Mouse (Mus musculus) MEL (cell line): Measurements from ENCODE around the gene Otud7b. TPM values are rescaled to one million over a fixed set of nuclear protein-coding genes. Genes with fewer than 3 reads are reported as not detected.

ENCODE experiments used
- DNase-seq: peaks from one replicate; pipeline ENCODE4 v3.0.0; 2011; ENCODE audit warnings: low read depth, low spot score
- H3K27ac ChIP-seq: 2 replicates; pipeline ENCODE4 v1.5.1; 2012; ENCODE audit warnings: low read depth, mild to moderate bottlenecking, control low read depth, low read length, moderate library complexity; ENCODE audit not compliant: control insufficient read depth
- H3K27me3 ChIP-seq, 2 experiments: fragments of 150-350 bp in 1 of 2; sonication (generic) in 1 of 2; 2 replicates each; pipeline ENCODE4 v1.6.1; 2012; ENCODE audit warnings: low read length in 2 of 2, mild to moderate bottlenecking in 2 of 2, improper control_type of control experiment in 1 of 2, moderate library complexity in 1 of 2; ENCODE audit not compliant: insufficient read depth in 2 of 2, control insufficient read depth in 1 of 2
- H3K36me3 ChIP-seq, 2 experiments: 2 replicates each; pipeline ENCODE4 v1.6.1; 2012 to 2014; ENCODE audit warnings: low read length in 2 of 2, improper control_type of control experiment in 1 of 2, inconsistent platforms in 1 of 2, mild to moderate bottlenecking in 1 of 2; ENCODE audit not compliant: insufficient read depth in 2 of 2, control insufficient read depth in 1 of 2
- H3K4me1 ChIP-seq, 2 experiments: fragments of 150-350 bp in 1 of 2; sonication (generic) in 1 of 2; 2 replicates each; pipeline ENCODE4 v1.6.1; 2012; ENCODE audit warnings: low read length in 2 of 2, improper control_type of control experiment in 1 of 2, mild to moderate bottlenecking in 1 of 2; ENCODE audit not compliant: insufficient read depth in 2 of 2, control insufficient read depth in 1 of 2
- H3K4me3 ChIP-seq, 2 experiments: fragments of 150-350 bp in 1 of 2; sonication (generic) in 1 of 2; 2 replicates each; pipeline ENCODE4 v1.5.1; 2012; ENCODE audit warnings: low read depth in 2 of 2, low read length in 2 of 2, mild to moderate bottlenecking in 2 of 2, moderate library complexity in 2 of 2, control low read depth in 1 of 2, improper control_type of control experiment in 1 of 2; ENCODE audit not compliant: control insufficient read depth in 1 of 2, insufficient read depth in 1 of 2
- H3K79me2 ChIP-seq: 2 replicates; pipeline ENCODE4 v1.6.1; 2012; ENCODE audit warnings: mild to moderate bottlenecking, low read length, moderate library complexity; ENCODE audit not compliant: control insufficient read depth, poor library complexity, insufficient read depth
- H3K9ac ChIP-seq: 2 replicates; pipeline ENCODE4 v1.6.1; 2012; ENCODE audit warnings: low read depth, mild to moderate bottlenecking, control low read depth, low read length, moderate library complexity; ENCODE audit not compliant: control insufficient read depth, poor library complexity, severe bottlenecking
- H3K9me3 ChIP-seq: fragments of 150-350 bp; sonication (generic); replicated peaks from 2 replicates; pipeline ENCODE4 v1.6.1; 2012; ENCODE audit warnings: mild to moderate bottlenecking, low read length, improper control_type of control experiment, moderate library complexity; ENCODE audit not compliant: insufficient read depth
- CHD1 ChIP-seq: IDR thresholded peaks from 2 replicates; pipeline ENCODE4 v1.6.1; 2012; ENCODE audit warnings: low read depth, mild to moderate bottlenecking, inconsistent platforms, low read length, improper control_type of control experiment
- CTCF ChIP-seq, 3 experiments: IDR thresholded peaks in 2 of 3; conservative IDR thresholded peaks in 1 of 3; 2 replicates each; pipeline ENCODE4 v1.5.1; 2011 to 2012; ENCODE audit warnings: low read length in 3 of 3, low read depth in 2 of 3, mild to moderate bottlenecking in 2 of 3, improper control_type of control experiment in 1 of 3, inconsistent platforms in 1 of 3, mixed read lengths in 1 of 3, moderate library complexity in 1 of 3; ENCODE audit not compliant: control insufficient read depth in 1 of 3, insufficient read depth in 1 of 3, poor library complexity in 1 of 3, severe bottlenecking in 1 of 3
- E2F4 ChIP-seq: IDR thresholded peaks from 2 replicates; pipeline ENCODE4 v1.6.1; 2011; ENCODE audit warnings: low read depth, low read length, improper control_type of control experiment, borderline replicate concordance
- ELF1 ChIP-seq: IDR thresholded peaks from 2 replicates; pipeline ENCODE4 v1.6.1; 2014; ENCODE audit warnings: low read depth, mild to moderate bottlenecking, inconsistent platforms, low read length, improper control_type of control experiment, moderate library complexity
- EP300 ChIP-seq, 2 experiments: IDR thresholded peaks; 2 replicates each; pipeline ENCODE4 v1.6.1; 2011; ENCODE audit warnings: improper control_type of control experiment in 2 of 2, low read length in 2 of 2, low read depth in 1 of 2, mild to moderate bottlenecking in 1 of 2
- ETS1 ChIP-seq: IDR thresholded peaks from 2 replicates; pipeline ENCODE4 v1.6.1; 2012; ENCODE audit warnings: low read depth, mild to moderate bottlenecking, inconsistent platforms, low read length, improper control_type of control experiment, moderate library complexity
- GABPA ChIP-seq: IDR thresholded peaks from 2 replicates; pipeline ENCODE4 v1.6.1; 2012; ENCODE audit warnings: low read depth, mild to moderate bottlenecking, inconsistent platforms, low read length, improper control_type of control experiment, moderate library complexity
- HCFC1 ChIP-seq: IDR thresholded peaks from 2 replicates; pipeline ENCODE4 v1.6.1; 2012; ENCODE audit warnings: low read depth, mild to moderate bottlenecking, inconsistent platforms, low read length, improper control_type of control experiment, moderate library complexity
- JUND ChIP-seq: IDR thresholded peaks from 2 replicates; pipeline ENCODE4 v1.6.1; 2011; ENCODE audit warnings: low read depth, mild to moderate bottlenecking, improper control_type of control experiment, low read length
- KAT2A ChIP-seq: conservative IDR thresholded peaks from 2 replicates; pipeline ENCODE4 v1.6.1; 2012; ENCODE audit warnings: low read depth, low read length, improper control_type of control experiment, inconsistent platforms
- MAX ChIP-seq: IDR thresholded peaks from 2 replicates; pipeline ENCODE4 v1.6.1; 2011; ENCODE audit warnings: low read length, improper control_type of control experiment
- MAZ ChIP-seq: IDR thresholded peaks from 2 replicates; pipeline ENCODE4 v1.6.1; 2012; ENCODE audit warnings: low read depth, mild to moderate bottlenecking, inconsistent platforms, low read length, improper control_type of control experiment
- MEF2A ChIP-seq: IDR thresholded peaks from 2 replicates; pipeline ENCODE4 v1.6.1; 2014; ENCODE audit warnings: low read depth, mild to moderate bottlenecking, inconsistent platforms, low read length, improper control_type of control experiment; ENCODE audit not compliant: poor library complexity, insufficient replicate concordance, severe bottlenecking; ENCODE audit errors: extremely low read depth
- MXI1 ChIP-seq: IDR thresholded peaks from 2 replicates; pipeline ENCODE4 v1.6.1; 2011; ENCODE audit warnings: mild to moderate bottlenecking, low read depth, low read length, improper control_type of control experiment
- MYB ChIP-seq: IDR thresholded peaks from 2 replicates; pipeline ENCODE4 v1.6.1; 2011; ENCODE audit warnings: mild to moderate bottlenecking, low read depth, low read length, improper control_type of control experiment
- MYC ChIP-seq: IDR thresholded peaks from 2 replicates; pipeline ENCODE4 v1.6.1; 2011; ENCODE audit warnings: low read depth, mild to moderate bottlenecking, low read length, improper control_type of control experiment, moderate library complexity
- NELFE ChIP-seq: IDR thresholded peaks from 2 replicates; pipeline ENCODE4 v1.6.1; 2011; ENCODE audit warnings: low read depth, low read length, improper control_type of control experiment
- NRF1 ChIP-seq: IDR thresholded peaks from 2 replicates; pipeline ENCODE4 v1.6.1; 2014; ENCODE audit warnings: low read depth, mild to moderate bottlenecking, inconsistent platforms, low read length, improper control_type of control experiment, moderate library complexity; ENCODE audit not compliant: poor library complexity, insufficient read depth, severe bottlenecking
- POLR2A ChIP-seq, 2 experiments: IDR thresholded peaks; 2 replicates each; pipeline ENCODE4 v1.6.1; 2011 to 2012; ENCODE audit warnings: low read length in 2 of 2, mild to moderate bottlenecking in 2 of 2, control low read depth in 1 of 2, improper control_type of control experiment in 1 of 2, low read depth in 1 of 2, moderate library complexity in 1 of 2; ENCODE audit not compliant: control insufficient read depth in 1 of 2, insufficient read depth in 1 of 2, poor library complexity in 1 of 2
- RAD21 ChIP-seq: IDR thresholded peaks from 2 replicates; pipeline ENCODE4 v1.6.1; 2011; ENCODE audit warnings: mild to moderate bottlenecking, low read depth, low read length, improper control_type of control experiment
- TAL1 ChIP-seq: IDR thresholded peaks from 2 replicates; pipeline ENCODE4 v1.6.1; 2012; ENCODE audit warnings: mild to moderate bottlenecking, inconsistent platforms, low read length, moderate library complexity, mixed read lengths
- TBP ChIP-seq: IDR thresholded peaks from 2 replicates; pipeline ENCODE4 v1.8.0; 2011; ENCODE audit warnings: low read depth, low read length, improper control_type of control experiment
- UBTF ChIP-seq: IDR thresholded peaks from 2 replicates; pipeline ENCODE4 v1.6.1; 2012; ENCODE audit warnings: low read depth, mild to moderate bottlenecking, inconsistent platforms, low read length, improper control_type of control experiment, moderate library complexity, borderline replicate concordance; ENCODE audit not compliant: insufficient read depth
- USF2 ChIP-seq, 2 experiments: IDR thresholded peaks; 2 replicates each; pipeline ENCODE4 v1.6.1; 2011 to 2012; ENCODE audit warnings: improper control_type of control experiment in 2 of 2, low read length in 2 of 2, borderline replicate concordance in 1 of 2, inconsistent platforms in 1 of 2, low read depth in 1 of 2, mild to moderate bottlenecking in 1 of 2; ENCODE audit not compliant: insufficient read depth in 1 of 2
- ZC3H11A ChIP-seq: IDR thresholded peaks from 2 replicates; pipeline ENCODE4 v1.6.1; 2012; ENCODE audit warnings: low read depth, mild to moderate bottlenecking, inconsistent platforms, low read length, improper control_type of control experiment
- ZMIZ1 ChIP-seq: IDR thresholded peaks from 2 replicates; pipeline ENCODE4 v1.6.1; 2012; ENCODE audit warnings: low read depth, mild to moderate bottlenecking, inconsistent platforms, low read length, improper control_type of control experiment, moderate library complexity
- ZNF384 ChIP-seq: IDR thresholded peaks from 2 replicates; pipeline ENCODE4 v1.6.1; 2012; ENCODE audit warnings: low read depth, mild to moderate bottlenecking, inconsistent platforms, low read length, improper control_type of control experiment
- polyA plus RNA-seq, 2 experiments: library from polyadenylated mRNA; stranded (reverse) in 1 of 2; unstranded in 1 of 2; fragments of >175 nt in 1 of 2; fragments of >200 nt in 1 of 2; gene quantifications; 2 replicates each; pipeline versions ENCODE4 v1.2.1 to v1.2.4; 2012; ENCODE audit warnings: low replicate concordance in 2 of 2, low read depth in 1 of 2; ENCODE audit not compliant: insufficient read length in 2 of 2, insufficient read depth in 1 of 2, missing spikeins in 1 of 2
- total RNA-seq: library from RNA; depleted of rRNA; stranded (reverse); fragments of 300-350 nt; gene quantifications from 2 replicates; pipeline ENCODE4 v1.2.3, GENCODE M21; 2012

Otud7b gene
- total and polyA plus RNA-seq, 3 experiments: 17.9 to 25.8 (median 24.4) TPM

DNA sequence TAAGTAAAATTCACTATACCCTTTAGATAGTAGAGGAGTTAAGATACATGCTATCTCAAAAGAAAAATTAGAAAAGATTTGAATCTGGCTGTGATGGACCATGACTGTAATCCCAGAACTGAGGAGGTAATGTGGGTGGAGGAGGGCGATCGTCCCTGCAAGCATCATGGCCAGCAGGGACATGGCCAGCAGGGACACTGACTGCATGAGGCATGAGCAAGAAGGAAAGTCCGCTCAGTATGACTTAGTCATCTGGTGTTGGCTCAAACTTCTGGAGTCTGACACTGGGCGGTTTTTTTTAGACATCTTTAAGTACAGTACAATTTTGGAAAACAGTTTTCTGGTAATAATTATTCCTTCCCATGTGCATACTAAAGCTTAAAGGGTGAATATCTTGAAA, 16.5 kb upstream of the Otud7b start:
- Histone ChIP-seq H3K9ac (no peak overlapping the region), H3K27me3 (no peaks in the 10 kb centered on the region), H3K36me3 (peaks cover 0 to 24% of the 10 kb centered on the region in 2 experiments; a peak in 2 of 4 replicates), H3K79me2 (no peaks in the 10 kb centered on the region), H3K27ac (no peak overlapping the region), H3K4me1 (peaks cover 7 to 23% of the 10 kb centered on the region in 2 experiments), H3K4me3 (no peak overlapping the region), H3K9me3 (no peaks in the 10 kb centered on the region)
- DNase-seq: no peak
- TF ChIP-seq NELFE: no peak
- no peak for TF ChIP-seq MEF2A
- no peak for TF ChIP-seq GABPA
- TF ChIP-seq MAX: no peak
- TF ChIP-seq CTCF (IDR thresholded peaks at IDR 0.05 in 2 of 3, conservative IDR thresholded peaks at IDR 0.05 in 1 of 3; ENCODE audit: control insufficient read depth in 1 of 3, insufficient read depth in 1 of 3, low read depth in 2 of 3, low read length in 3 of 3, poor library complexity in 1 of 3, severe bottlenecking in 1 of 3): no peak
- TF ChIP-seq MYB: no peak
- TF ChIP-seq NRF1: no peak
- no peak for TF ChIP-seq TBP
- no peak; the same call in 1 of the 2 replicates for TF ChIP-seq HCFC1
- TF ChIP-seq POLR2A (IDR thresholded peaks at IDR 0.05; ENCODE audit: control insufficient read depth in 1 of 2, insufficient read depth in 1 of 2, low read depth in 1 of 2, low read length in 2 of 2, poor library complexity in 1 of 2): no peak
- TF ChIP-seq, all 39 proteins: peak for 0

DNA sequence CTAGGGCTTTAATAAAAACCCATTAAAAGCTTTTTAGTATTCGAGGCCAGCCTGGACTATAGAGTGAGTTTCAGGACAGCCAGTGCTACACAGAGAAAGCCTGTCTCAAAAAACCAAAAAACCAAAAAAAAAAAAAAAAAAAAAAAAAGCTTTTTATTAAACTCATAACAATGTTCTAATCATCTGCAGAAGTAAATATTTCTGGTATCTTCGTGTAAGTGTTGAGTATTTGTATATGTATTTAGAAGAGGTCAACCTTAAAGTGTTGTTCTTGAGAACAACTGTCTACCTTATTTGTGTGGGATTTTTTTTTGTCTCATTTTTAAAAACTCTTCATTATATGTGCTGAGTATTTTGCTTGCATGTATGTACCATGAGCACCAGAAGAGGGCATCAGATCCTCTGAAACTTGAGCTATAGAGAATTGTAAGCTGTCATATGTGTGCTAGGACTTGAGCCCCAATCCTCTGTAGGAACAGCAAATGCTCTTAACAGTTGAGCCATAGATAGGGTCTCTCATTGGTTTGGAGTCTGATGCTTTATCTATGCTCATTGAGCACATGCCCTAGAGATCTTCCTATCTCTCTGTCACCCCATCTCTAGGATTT, 14.3 kb upstream of the Otud7b start:
- H3K9me3 ChIP-seq: no peaks in the 10 kb centered on the region
- no peak overlapping the region for H3K27ac ChIP-seq
- H3K4me3 ChIP-seq: no peak overlapping the region
- H3K4me1 ChIP-seq: peaks cover 7 to 28% of the 10 kb centered on the region in 2 experiments
- no peaks in the 10 kb centered on the region for H3K79me2 ChIP-seq
- H3K9ac ChIP-seq: no peak overlapping the region
- H3K27me3 ChIP-seq: no peaks in the 10 kb centered on the region
- DNase-seq: peak; percentile 87
- H3K36me3 ChIP-seq: peaks cover 0 to 26% of the 10 kb centered on the region in 2 experiments; a peak in 2 of 4 replicates
- TF ChIP-seq ZMIZ1 (no peak), ETS1 (no peak), E2F4 (no peak), MYC (peak; percentile 56; the same call in 1 of the 2 replicates), GABPA (no peak), NELFE (no peak), TAL1 (no peak), ZC3H11A (peak; percentile 84), MXI1 (0 out of 2 replicates have a peak, but pooled peaks have one; percentile 32), MEF2A (no peak), MYB (no peak), JUND (no peak), MAX (no peak), NRF1 (no peak), ELF1 (no peak), KAT2A (no peak), RAD21 (peak; percentile 75), USF2 (IDR thresholded peaks at IDR 0.05; ENCODE audit: borderline replicate concordance in 1 of 2, insufficient read depth in 1 of 2, low read depth in 1 of 2, low read length in 2 of 2) (no peak), HCFC1 (no peak), MAZ (0 out of 2 replicates have a peak, but pooled peaks have one; percentile 27), ZNF384 (peak; percentile 89), EP300 (IDR thresholded peaks at IDR 0.05; ENCODE audit: low read depth in 1 of 2, low read length in 2 of 2) (0 out of 4 replicates have a peak, but pooled peaks of 1 of the 2 experiments have one; percentile 9), POLR2A (IDR thresholded peaks at IDR 0.05; ENCODE audit: control insufficient read depth in 1 of 2, insufficient read depth in 1 of 2, low read depth in 1 of 2, low read length in 2 of 2, poor library complexity in 1 of 2) (no peak), CTCF (IDR thresholded peaks at IDR 0.05 in 2 of 3, conservative IDR thresholded peaks at IDR 0.05 in 1 of 3; ENCODE audit: control insufficient read depth in 1 of 3, insufficient read depth in 1 of 3, low read depth in 2 of 3, low read length in 3 of 3, poor library complexity in 1 of 3, severe bottlenecking in 1 of 3) (peak in 2 of 3 experiments; percentile 53 to 81; a peak in 4 of 6 replicates), UBTF (no peak), CHD1 (no peak)
